Mouse (Mus musculus): ENCODE measurements around the gene Cbx6.
"Not testable (repeated sequence)": the region's sequence is repeated elsewhere in the genome, so short reads cannot be mapped to it uniquely, and the experiment has no call there.

Gene Cbx6

DNA sequence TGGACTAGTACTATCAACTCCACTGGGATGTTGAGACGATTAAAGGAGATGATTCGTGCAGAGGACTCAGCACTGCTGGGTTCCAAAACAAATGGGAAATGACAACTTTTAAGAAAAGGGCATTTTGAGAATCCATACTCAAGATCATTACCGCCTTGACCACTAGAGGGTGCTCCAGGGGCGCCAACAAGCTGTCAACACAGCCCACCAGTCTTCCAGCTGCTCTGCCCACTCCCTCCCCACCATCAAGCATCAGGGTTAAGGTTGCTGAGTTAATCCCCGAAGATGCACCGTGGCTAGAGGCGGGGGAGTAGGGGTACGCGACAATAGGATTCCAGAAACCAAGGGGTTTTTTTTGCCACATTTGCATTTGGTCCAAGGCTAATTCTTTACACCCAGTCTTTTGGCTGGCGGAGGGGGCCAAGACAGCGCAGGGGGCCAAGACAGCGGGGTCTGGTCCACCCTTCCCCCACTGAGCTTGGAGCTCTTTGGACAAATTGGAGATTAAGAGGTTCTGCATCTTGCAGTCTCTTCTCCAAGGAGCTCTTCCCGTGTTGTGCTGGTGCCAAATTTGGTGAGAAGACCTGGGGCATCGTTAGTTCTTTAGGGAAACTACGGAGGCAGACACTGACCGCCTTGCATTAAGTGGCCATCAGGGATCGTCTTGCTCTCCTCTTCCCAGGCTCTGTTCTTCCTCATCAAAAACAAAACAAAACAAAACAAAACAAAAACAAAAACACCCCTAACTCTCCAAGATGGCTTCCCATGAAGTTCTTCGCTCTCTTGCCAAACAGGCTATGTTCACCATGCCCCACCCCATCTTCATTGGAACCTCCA, 2.2 kb downstream of the Cbx6 start:
- in situ Hi-C loops (cut with MboI; ENCODE audit: low sequenced_read_pairs): no loop called here

DNA sequence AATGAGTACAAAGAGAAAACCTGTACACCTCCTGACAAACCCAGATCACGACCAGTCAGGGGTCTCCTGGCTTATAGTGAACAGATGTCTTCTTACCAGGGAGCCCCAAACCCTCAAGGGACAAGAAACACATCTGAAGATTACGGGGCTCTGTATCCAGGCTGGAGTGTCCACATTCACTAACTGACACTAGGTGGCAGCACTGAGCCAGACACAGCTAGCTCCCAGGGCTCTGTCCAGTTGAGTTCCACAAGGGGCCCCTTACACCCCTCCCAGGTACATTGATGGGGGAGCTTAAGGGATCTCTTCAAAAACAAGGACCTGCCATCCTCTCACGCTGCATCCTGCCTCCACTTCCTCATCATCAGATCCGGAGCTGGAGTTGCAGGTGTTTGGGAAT, 4.1 kb downstream of the Cbx6 start:
- in situ Hi-C loops (cut with MboI; ENCODE audit: low sequenced_read_pairs): no loop called here

GRCm38 (mm10) chr15:79829431-79829830, 5.1 kb downstream of the Cbx6 start:
- in situ Hi-C loops (cut with MboI; ENCODE audit: low sequenced_read_pairs): no loop called here

DNA sequence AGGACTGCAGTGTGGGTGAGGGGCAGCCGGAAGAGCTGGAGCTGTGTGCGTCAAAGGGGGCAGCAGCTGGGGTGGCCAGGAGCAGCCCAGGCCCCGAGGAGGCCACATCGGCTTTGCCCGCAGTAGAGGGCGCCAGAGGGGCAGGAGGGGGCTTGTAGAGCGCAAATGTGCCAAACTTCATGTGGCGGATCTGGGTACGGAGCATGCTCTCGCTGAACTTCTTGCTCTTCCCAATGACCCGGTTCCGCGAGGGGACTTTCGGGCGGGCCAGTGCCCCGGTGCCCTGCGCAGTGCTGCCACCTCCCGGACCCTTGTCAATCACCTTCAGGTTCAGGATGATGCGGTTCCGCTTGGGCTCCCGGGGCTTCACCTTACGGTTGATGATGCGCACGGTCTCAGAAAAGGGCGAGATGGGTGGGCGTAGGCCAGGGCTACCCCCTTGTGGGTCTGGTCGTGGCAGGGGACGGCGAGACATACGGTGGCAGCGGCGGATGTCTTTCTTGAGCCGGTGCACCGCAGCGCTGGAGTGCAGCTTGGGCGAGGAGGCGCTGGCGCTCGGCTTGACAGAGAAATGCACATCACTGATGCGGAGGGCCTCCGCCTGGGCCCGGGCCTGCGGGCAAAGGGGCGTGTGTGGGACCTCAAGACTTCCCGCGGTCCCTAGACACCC, 6.0 kb downstream of the Cbx6 start:
- in situ Hi-C loops (cut with MboI; ENCODE audit: low sequenced_read_pairs): no loop called here

DNA sequence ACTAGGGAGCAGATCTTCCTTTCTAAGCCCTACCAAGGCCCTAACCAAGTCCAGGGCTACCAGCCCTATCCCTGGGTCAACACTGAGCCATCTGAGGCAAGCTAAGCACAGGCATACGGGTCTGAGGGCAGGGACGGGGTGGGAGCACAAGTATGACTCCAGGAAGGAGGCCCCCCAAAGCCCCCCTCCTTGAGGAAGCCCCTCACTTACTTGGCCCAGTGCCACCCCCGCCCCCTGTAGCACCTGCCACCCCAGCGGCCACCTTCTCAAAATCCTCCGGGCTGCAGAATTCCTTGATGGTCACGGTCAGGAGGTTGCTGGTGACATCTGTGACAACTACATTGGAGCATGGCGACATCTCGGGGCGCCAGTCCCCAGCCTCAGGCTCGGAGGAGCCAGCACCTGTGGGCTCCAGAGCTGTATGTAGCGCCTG, 6.7 kb downstream of the Cbx6 start:
- in situ Hi-C loops (cut with MboI; ENCODE audit: low sequenced_read_pairs): no loop called here

DNA sequence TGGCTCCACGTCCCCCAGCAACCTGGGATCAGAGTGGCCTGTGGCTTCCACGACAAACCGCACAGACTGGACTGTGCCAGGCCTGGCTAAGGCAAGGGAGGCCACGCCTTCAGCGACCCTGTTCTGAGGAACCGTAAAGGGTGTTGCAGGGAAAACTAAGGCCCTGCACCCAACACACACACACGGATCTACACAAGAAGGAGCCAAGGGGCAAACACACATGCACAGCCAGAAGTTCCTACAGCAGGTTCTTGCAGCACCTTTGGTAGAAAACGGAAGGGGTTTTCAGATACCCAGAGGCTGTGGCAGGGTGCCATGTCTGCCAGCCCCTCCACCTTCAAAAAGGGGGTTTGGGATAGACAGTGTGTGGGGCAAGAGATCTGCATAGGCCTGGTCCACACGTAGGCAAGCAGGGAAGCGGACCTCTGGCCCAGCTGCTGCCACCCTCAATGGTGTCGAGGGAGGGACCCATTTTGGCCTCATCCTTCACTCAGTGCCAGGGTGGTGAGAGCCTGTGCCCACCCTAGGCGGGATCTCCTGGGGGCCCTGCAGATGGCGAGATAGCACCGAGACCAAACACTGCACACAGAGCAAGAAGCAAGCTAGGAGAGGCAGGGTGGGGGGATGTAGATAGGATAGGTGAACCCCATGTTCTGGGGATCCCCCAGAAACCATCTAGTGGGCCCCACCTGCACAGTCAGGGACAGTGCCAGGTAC, 7.3 kb downstream of the Cbx6 start:
- in situ Hi-C loops (cut with MboI; ENCODE audit: low sequenced_read_pairs): no loop called here

DNA sequence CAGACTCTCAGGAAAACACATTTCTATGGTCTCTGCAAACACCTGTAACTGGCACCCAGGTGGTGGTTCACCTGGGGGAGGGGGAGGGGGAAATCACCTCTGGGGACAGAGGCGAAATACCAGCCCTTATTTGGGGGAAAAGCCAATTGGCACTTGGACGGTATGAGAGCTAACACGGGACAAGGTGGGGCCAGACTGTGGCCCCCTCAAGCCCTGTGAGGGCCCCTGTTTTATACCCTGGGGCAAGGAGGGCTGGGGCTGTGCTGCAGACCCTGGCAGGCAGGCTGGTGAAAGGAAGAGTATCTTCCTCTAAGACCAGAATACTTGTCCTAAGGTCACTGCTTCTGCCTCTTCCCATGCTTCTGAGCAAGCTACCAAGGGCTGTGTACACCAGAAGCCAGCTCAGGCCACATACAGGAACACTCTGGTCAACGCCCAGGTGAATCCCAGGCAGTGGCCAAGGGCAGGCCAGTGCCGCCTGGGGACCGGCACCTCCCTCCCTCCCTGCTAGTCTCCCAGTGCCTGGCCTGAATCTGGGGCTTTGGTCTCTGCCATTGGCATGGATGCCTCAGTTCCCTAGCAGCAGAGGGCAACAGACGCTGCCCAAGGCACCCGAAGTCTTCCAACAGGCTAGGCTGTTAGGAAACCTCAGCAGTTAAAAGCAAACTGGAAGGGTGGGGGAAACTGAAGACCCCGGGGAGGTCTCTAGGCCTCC, 8.1 kb downstream of the Cbx6 start:
- in situ Hi-C loops (cut with MboI; ENCODE audit: low sequenced_read_pairs): no loop called here

GRCm38 (mm10) chr15:79825146-79825825, 9.2 kb downstream of the Cbx6 start:
- in situ Hi-C loops (cut with MboI; ENCODE audit: low sequenced_read_pairs): no loop called here

DNA sequence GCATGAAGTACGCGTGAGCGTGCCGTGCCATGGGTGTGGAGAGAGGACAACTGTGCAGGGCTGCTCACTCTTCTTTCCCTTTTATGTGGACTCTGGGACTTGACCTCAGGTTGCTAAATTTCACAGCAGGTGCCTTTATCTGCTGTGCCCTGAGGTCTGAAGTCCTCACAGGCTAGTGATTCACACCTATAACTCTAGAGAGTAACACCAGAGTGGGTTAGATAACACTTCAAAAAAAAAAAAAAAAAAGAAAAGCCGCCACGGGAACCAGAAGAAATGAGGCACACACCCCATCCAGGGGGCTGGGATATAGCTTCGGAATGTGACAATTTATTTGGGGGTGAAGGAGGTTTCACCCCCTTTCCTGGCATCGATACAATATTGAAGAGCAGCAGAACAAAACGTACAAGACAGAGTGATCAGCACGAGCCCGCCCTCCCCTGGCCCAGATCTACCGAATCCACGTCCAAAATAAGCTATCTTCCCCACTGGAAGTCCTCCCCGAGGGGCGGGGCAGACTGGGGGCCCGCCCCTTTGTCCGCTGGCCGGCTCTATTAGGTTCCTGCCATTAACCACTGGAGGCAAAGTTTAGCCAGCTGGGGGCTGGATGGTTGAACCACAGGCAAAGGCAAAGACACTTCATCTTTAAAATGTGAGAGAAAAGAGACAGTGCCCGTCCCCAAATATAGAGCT, 10.8 kb downstream of the Cbx6 start:
- in situ Hi-C loops (cut with MboI; ENCODE audit: low sequenced_read_pairs): no loop called here

DNA sequence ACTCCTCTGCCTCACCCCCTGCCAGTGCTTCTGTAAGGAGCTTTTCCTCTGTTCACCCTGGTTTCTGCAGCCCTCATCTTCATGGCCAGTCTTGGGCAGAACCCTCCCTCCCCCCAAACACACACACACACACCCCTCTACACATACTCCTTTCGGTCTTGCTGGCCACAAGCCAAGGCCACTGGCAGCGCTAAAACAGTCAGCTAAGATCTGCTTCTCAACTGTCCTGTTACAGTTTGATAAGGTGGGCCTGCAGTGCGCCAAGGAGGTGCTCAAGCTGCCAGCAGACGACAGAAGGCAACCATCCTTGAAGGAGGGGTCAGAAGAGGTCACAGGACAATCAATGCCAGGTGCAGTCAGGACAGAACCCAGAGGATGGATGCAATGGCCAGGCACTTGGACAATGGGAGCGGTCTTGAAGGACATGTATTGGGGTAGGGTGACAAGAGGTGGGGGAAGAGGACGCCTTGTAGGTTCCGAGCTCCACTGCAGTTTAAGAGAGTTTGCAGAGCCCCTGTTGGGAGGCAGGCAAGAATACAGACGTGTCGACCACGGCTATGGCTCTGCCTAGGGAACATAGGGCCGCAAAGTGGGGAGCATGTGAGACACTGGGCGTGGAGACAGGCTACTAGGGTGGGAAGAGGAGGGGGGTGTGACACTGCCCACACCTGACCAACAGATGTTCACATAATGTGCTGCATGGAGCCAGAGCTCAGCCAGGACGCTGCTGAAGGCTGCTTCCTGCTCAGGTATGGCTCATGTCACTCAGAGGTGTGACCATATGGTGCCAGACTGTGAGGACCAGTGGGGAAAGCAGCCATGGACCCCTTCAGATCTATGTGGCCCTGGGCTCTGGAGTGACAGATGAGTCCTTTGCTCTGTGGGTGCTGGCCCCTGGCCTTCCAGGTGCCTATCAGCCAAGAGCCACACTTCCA, 12.0 kb downstream of the Cbx6 start:
- in situ Hi-C loops (cut with MboI; ENCODE audit: low sequenced_read_pairs): no loop called here

- in situ Hi-C loops (cut with MboI; ENCODE audit: low sequenced_read_pairs): no loop called here
Observed at GRCm38 (mm10) chr15:79818325-79818724, 16.2 kb downstream of the Cbx6 start.

GRCm38 (mm10) chr15:79813666-79814258, 20.7 kb downstream of the Cbx6 start:
- in situ Hi-C loops (cut with MboI; ENCODE audit: low sequenced_read_pairs): no loop called here

DNA sequence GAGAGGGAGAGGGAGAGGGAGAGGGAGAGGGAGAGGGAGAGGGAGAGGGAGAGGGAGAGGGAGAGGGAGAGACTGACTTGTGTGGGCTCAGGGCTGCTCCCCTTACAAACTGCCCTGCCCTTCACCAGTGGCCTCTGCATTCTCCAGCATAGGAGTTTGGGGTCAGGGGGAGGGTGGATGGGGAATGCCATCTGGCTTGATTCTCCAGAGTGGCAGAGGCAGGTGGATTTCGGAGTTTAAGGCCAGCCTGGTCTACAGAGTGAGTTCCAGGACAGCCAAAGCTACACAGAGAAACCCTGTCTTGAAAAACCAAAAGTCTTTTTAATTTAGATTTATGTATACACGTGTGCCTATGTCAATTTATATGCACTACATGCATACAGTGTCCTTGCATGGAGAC, 21.6 kb downstream of the Cbx6 start:
- in situ Hi-C loops (cut with MboI; ENCODE audit: low sequenced_read_pairs): not testable (repeated sequence)

DNA sequence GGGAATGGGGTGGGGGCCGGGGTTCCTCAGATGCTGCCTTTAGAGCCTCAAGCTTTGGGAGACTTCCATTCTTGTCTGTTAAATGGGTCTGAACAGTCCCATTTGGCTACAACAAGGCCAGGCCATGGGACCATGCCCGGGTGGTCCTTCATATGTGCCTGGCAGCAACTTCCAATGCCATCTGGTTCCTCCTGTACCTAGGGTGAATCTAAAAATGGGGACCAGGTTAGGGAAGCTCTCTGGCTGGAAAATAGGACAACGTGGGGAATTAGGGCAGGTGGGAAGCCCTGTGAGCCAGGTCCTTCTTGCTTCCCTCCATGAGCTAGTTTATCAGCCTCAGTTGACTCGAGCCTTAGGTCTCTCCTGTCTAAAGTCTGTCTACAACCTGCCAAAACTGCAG, 23.5 kb downstream of the Cbx6 start:
- in situ Hi-C loops (cut with MboI; ENCODE audit: low sequenced_read_pairs): no loop called here

GRCm38 (mm10) chr15:79810061-79810460, 24.4 kb downstream of the Cbx6 start:
- in situ Hi-C loops (cut with MboI; ENCODE audit: low sequenced_read_pairs): no loop called here

GRCm38 (mm10) chr15:79808658-79809057, 25.8 kb downstream of the Cbx6 start:
- in situ Hi-C loops (cut with MboI; ENCODE audit: low sequenced_read_pairs): no loop called here

DNA sequence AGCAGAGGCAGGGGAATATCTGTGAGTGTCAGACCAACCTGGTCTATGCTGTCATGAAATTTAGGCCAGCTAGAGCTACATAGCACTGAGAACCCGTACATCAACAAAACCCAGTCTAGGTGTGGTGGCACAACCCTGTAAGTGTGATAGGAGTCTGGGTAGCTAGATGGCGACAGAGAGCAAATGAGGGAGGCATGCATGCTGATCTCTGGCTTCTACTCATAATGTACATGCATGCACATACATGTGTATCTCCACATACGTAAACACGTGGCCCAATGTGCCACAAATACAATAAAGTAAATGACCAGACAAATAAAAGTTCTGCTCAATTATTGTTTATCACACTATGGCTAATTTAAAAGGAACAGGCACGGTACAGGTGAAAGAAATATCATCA, 26.4 kb downstream of the Cbx6 start:
- in situ Hi-C loops (cut with MboI; ENCODE audit: low sequenced_read_pairs): no loop called here

GRCm38 (mm10) chr15:79807050-79807449, 27.4 kb downstream of the Cbx6 start:
- in situ Hi-C loops (cut with MboI; ENCODE audit: low sequenced_read_pairs): no loop called here
